In genomic region chr11:85248151-85248550, GRCm38 (mm10) we compare ENCODE assay signal across 25 mouse cellular contexts.
"Had no signal": no experiment of that assay in that cellular context is flagged by ENCODE, and none has a peak within 500 bp of the region (broad histone marks: within the 10 kb centered on the region; RNA-seq: fewer than 3 reads in every experiment).

No protein-coding gene starts in this region.

- H3K9ac ChIP-seq: heart, embryonic 12.5 days; hindbrain, embryonic 12.5 days; hindbrain, embryonic 14.5 days; intestine, embryonic 15.5 days; limb, embryonic 12.5 days; liver, embryonic 13.5 days; liver, embryonic 15.5 days had no signal

- H3K9me3 ChIP-seq: heart, embryonic 10.5 days; heart, embryonic 12.5 days; hindbrain, embryonic 10.5 days; hindbrain, embryonic 12.5 days; intestine, embryonic 15.5 days; limb, embryonic 10.5 days; limb, embryonic 12.5 days; liver, embryonic 13.5 days; liver, embryonic 15.5 days had no signal

- H3K4me1 ChIP-seq: heart, embryonic 10.5 days; heart, embryonic 12.5 days; hindbrain, embryonic 10.5 days; hindbrain, embryonic 12.5 days; intestine, embryonic 15.5 days; limb, embryonic 12.5 days had no signal

- H3K27ac ChIP-seq: gastrocnemius, adult 2 months; heart, embryonic 10.5 days; hindbrain, embryonic 10.5 days; hindbrain, embryonic 12.5 days; hindbrain, embryonic 14.5 days; intestine, embryonic 15.5 days; limb, embryonic 10.5 days; limb, embryonic 12.5 days; liver, embryonic 13.5 days; liver, embryonic 15.5 days had no signal

- H3K27me3 ChIP-seq: heart, embryonic 12.5 days; hindbrain, embryonic 12.5 days; intestine, embryonic 15.5 days; limb, embryonic 12.5 days; liver, embryonic 13.5 days; liver, embryonic 15.5 days had no signal

- H3K4me3 ChIP-seq: gastrocnemius, adult 2 months; heart, embryonic 10.5 days; heart, embryonic 12.5 days; hindbrain, embryonic 10.5 days; hindbrain, embryonic 12.5 days; intestine, embryonic 15.5 days; limb, embryonic 10.5 days; limb, embryonic 12.5 days; liver, embryonic 13.5 days; liver, embryonic 15.5 days had no signal

- DNase-seq: gastrocnemius, adult 2 months; gastrocnemius, postnatal 10 days; gastrocnemius, postnatal 25 days; heart, adult 18-20 months; heart, postnatal 10 days; heart, postnatal 4 days; kidney, adult 8-10 months; kidney, postnatal 10 days; kidney, postnatal 25 days; layer of hippocampus, adult 9-11 months; layer of hippocampus, postnatal 36 days; liver; liver, embryonic 13.5 days had no signal

- H3K36me3 ChIP-seq: heart, embryonic 10.5 days; heart, embryonic 12.5 days; hindbrain, embryonic 10.5 days; hindbrain, embryonic 12.5 days; intestine, embryonic 15.5 days; limb, embryonic 10.5 days; limb, embryonic 12.5 days; liver, embryonic 13.5 days; liver, embryonic 15.5 days had no signal

- ATAC-seq: hindbrain, embryonic 16.5 days; inflammation-experienced regulatory T-cells, adult 6 months; intestine, embryonic 15.5 days; intestine, postnatal 0 days had no signal
